Mouse (Mus musculus) kidney, embryonic 15.5 days (tissue): ENCODE measurements around the gene Gins2. TPM values are rescaled to one million over a fixed set of nuclear protein-coding genes. Genes with fewer than 3 reads are reported as not detected.

ENCODE experiments used
- ATAC-seq: fragments of 200-750 bp; cut with Nextera tagmentation; replicated peaks from 2 replicates; pipeline ENCODE4 v1.8.0; 2017; ENCODE audit warnings: moderate TSS enrichment; ENCODE audit not compliant: low FRiP score
- H3K27ac ChIP-seq: fragments of 300-500 bp; sonication (generic); 2 replicates; pipeline ENCODE4 v1.5.1; 2015; ENCODE audit warnings: mild to moderate bottlenecking, inconsistent platforms
- H3K27me3 ChIP-seq: fragments of 300-500 bp; sonication (generic); 2 replicates; pipeline ENCODE4 v1.6.1; 2015; ENCODE audit warnings: inconsistent platforms
- H3K36me3 ChIP-seq: fragments of 300-500 bp; sonication (generic); 2 replicates; pipeline ENCODE4 v1.6.1; 2015; ENCODE audit warnings: inconsistent platforms
- H3K4me1 ChIP-seq: fragments of 300-500 bp; sonication (generic); 2 replicates; pipeline ENCODE4 v1.6.1; 2015; ENCODE audit warnings: inconsistent platforms
- H3K4me2 ChIP-seq: fragments of 300-500 bp; sonication (generic); 2 replicates; pipeline ENCODE4 v1.6.1; 2015; ENCODE audit warnings: moderate library complexity, mild to moderate bottlenecking, inconsistent platforms
- H3K4me3 ChIP-seq: fragments of 300-500 bp; sonication (generic); replicated peaks from 2 replicates; pipeline ENCODE4 v1.5.1; 2015; ENCODE audit warnings: mild to moderate bottlenecking, inconsistent platforms
- H3K9ac ChIP-seq: fragments of 300-500 bp; sonication (generic); 2 replicates; pipeline ENCODE4 v1.6.1; 2015; ENCODE audit warnings: mild to moderate bottlenecking, inconsistent platforms
- H3K9me3 ChIP-seq: fragments of 300-500 bp; sonication (generic); replicated peaks from 2 replicates; pipeline ENCODE4 v1.6.1; 2016; ENCODE audit warnings: inconsistent platforms
- WGBS: fragments of 180-500 bp; shearing (Covaris S2); methylation state at CpG from one replicate; pipeline ENCODE4 v1.1.7; 2015; ENCODE audit warnings: mixed read lengths; 5-methylcytosine and 5-hydroxymethylcytosine counted together
- polyA plus RNA-seq: library from polyadenylated mRNA; unstranded; fragments of >200 nt; fragmentation: Nextera tagmentation; extraction: Ambion mirVana; gene quantifications from 2 replicates; pipeline ENCODE4 v1.2.1, GENCODE M21; 2015

The Gins2 gene
- polyA plus RNA-seq, 1 experiment from 2014 or later = 107 TPM

GRCm38 (mm10) chr8:120550430-120550829 is 38.7 kb downstream of the Gins2 start:
- peaks cover 94% of the 10 kb centered on the region for H3K4me1 ChIP-seq
- no peak overlapping the region for H3K9ac ChIP-seq
- H3K27ac ChIP-seq = peak overlapping the region; percentile 74
- H3K9me3 ChIP-seq = no peaks in the 10 kb centered on the region
- peak overlapping the region; percentile 54; the same call in 1 of the 2 replicates for H3K4me2 ChIP-seq
- no peak overlapping the region for H3K4me3 ChIP-seq
- 18% methylated on average over 12 of the region's 12 CpGs for WGBS
- H3K27me3 ChIP-seq = no peaks in the 10 kb centered on the region
- ATAC-seq = no peak
- peaks cover 16% of the 10 kb centered on the region for H3K36me3 ChIP-seq

GRCm38 (mm10) chr8:120549922-120550321 is 39.2 kb downstream of the Gins2 start:
- 13% methylated on average over 11 of the region's 11 CpGs for WGBS
- peak; percentile 26 for ATAC-seq
- Histone ChIP-seq H3K27me3 (no peaks in the 10 kb centered on the region), H3K4me1 (peaks cover 94% of the 10 kb centered on the region), H3K4me2 (peak overlapping the region; percentile 54), H3K4me3 (peak overlapping the region; percentile 20), H3K9ac (no peak overlapping the region; the same call in 1 of the 2 replicates), H3K9me3 (no peaks in the 10 kb centered on the region), H3K27ac (peak overlapping the region; percentile 74), H3K36me3 (peaks cover 13% of the 10 kb centered on the region)

GRCm38 (mm10) chr8:120549321-120549921 is 39.7 kb downstream of the Gins2 start:
- Histone ChIP-seq H3K9ac (peak overlapping the region; percentile 26; the same call in 1 of the 2 replicates), H3K4me3 (peak overlapping the region; percentile 20), H3K9me3 (no peaks in the 10 kb centered on the region), H3K4me1 (peaks cover 94% of the 10 kb centered on the region), H3K27me3 (no peaks in the 10 kb centered on the region), H3K4me2 (peak overlapping the region; percentile 54), H3K36me3 (peaks cover 8% of the 10 kb centered on the region; the same call in 1 of the 2 replicates), H3K27ac (peak overlapping the region; percentile 74)
- ATAC-seq = peak; percentile 57
- WGBS = 6% methylated on average over 25 of the region's 25 CpGs

GRCm38 (mm10) chr8:120548313-120548761 is 40.8 kb downstream of the Gins2 start:
- no peak overlapping the region for H3K27ac ChIP-seq
- H3K36me3 ChIP-seq = no peaks in the 10 kb centered on the region
- 51% methylated on average over 16 of the region's 16 CpGs for WGBS
- H3K9me3 ChIP-seq = no peaks in the 10 kb centered on the region
- H3K9ac ChIP-seq = no peak overlapping the region
- no peak overlapping the region for H3K4me2 ChIP-seq
- H3K4me3 ChIP-seq = no peak overlapping the region
- ATAC-seq = no peak
- H3K27me3 ChIP-seq = no peaks in the 10 kb centered on the region
- H3K4me1 ChIP-seq = peaks cover 97% of the 10 kb centered on the region

GRCm38 (mm10) chr8:120547562-120547961 is 41.5 kb downstream of the Gins2 start:
- no peak for ATAC-seq
- Histone ChIP-seq H3K9ac (0 out of 2 replicates have a peak overlapping the region, but pooled peaks have one; percentile 8), H3K27me3 (no peaks in the 10 kb centered on the region), H3K4me3 (no peak overlapping the region), H3K27ac (no peak overlapping the region), H3K36me3 (no peaks in the 10 kb centered on the region), H3K4me1 (peaks cover 100% of the 10 kb centered on the region), H3K9me3 (no peaks in the 10 kb centered on the region), H3K4me2 (no peak overlapping the region)
- 50% methylated on average over 9 of the region's 9 CpGs for WGBS

- Histone ChIP-seq H3K4me3 (no peak overlapping the region), H3K4me1 (peaks cover 97% of the 10 kb centered on the region), H3K9ac (no peak overlapping the region), H3K27me3 (no peaks in the 10 kb centered on the region), H3K36me3 (no peaks in the 10 kb centered on the region), H3K27ac (no peak overlapping the region), H3K4me2 (no peak overlapping the region), H3K9me3 (no peaks in the 10 kb centered on the region)
- 59% methylated on average over 5 of the region's 5 CpGs for WGBS
- no peak for ATAC-seq
Observed at GRCm38 (mm10) chr8:120544155-120544554, 44.9 kb downstream of the Gins2 start.

- Histone ChIP-seq H3K9me3 (no peaks in the 10 kb centered on the region), H3K4me1 (peaks cover 97% of the 10 kb centered on the region), H3K4me2 (no peak overlapping the region), H3K4me3 (no peak overlapping the region), H3K9ac (no peak overlapping the region), H3K27ac (no peak overlapping the region), H3K27me3 (no peaks in the 10 kb centered on the region), H3K36me3 (no peaks in the 10 kb centered on the region)
- WGBS = 72% methylated on average over 8 of the region's 8 CpGs
- ATAC-seq = no peak
Observed at GRCm38 (mm10) chr8:120543416-120544055, 45.6 kb downstream of the Gins2 start.

GRCm38 (mm10) chr8:120542995-120543394 is 46.1 kb downstream of the Gins2 start:
- no peaks in the 10 kb centered on the region for H3K36me3 ChIP-seq
- peaks cover 97% of the 10 kb centered on the region for H3K4me1 ChIP-seq
- no peak overlapping the region for H3K27ac ChIP-seq
- WGBS = 25% methylated on average over 13 of the region's 13 CpGs
- H3K4me3 ChIP-seq = no peak overlapping the region
- H3K27me3 ChIP-seq = no peaks in the 10 kb centered on the region
- no peak overlapping the region for H3K4me2 ChIP-seq
- ATAC-seq = no peak
- no peak overlapping the region for H3K9ac ChIP-seq
- H3K9me3 ChIP-seq = no peaks in the 10 kb centered on the region

- no peaks in the 10 kb centered on the region for H3K36me3 ChIP-seq
- H3K27me3 ChIP-seq = no peaks in the 10 kb centered on the region
- H3K4me3 ChIP-seq = peak overlapping the region; percentile 66
- 23% methylated on average over 23 of the region's 23 CpGs for WGBS
- 0 out of 2 replicates have a peak overlapping the region, but pooled peaks have one; percentile 23 for H3K9ac ChIP-seq
- H3K27ac ChIP-seq = peak overlapping the region; percentile 95
- peaks cover 97% of the 10 kb centered on the region for H3K4me1 ChIP-seq
- no peak for ATAC-seq
- H3K9me3 ChIP-seq = no peaks in the 10 kb centered on the region
- H3K4me2 ChIP-seq = peak overlapping the region; percentile 99
Observed at GRCm38 (mm10) chr8:120539775-120540625, 49.1 kb downstream of the Gins2 start.

GRCm38 (mm10) chr8:120539381-120539774 is 49.7 kb downstream of the Gins2 start:
- H3K27me3 ChIP-seq = peaks cover under 1% of the 10 kb centered on the region; the same call in 1 of the 2 replicates
- H3K36me3 ChIP-seq = no peaks in the 10 kb centered on the region
- H3K27ac ChIP-seq = peak overlapping the region; percentile 95
- peaks cover 97% of the 10 kb centered on the region for H3K4me1 ChIP-seq
- H3K9ac ChIP-seq = peak overlapping the region; percentile 23; the same call in 1 of the 2 replicates
- ATAC-seq = no peak
- WGBS = 34% methylated on average over 6 of the region's 6 CpGs
- H3K4me3 ChIP-seq = peak overlapping the region; percentile 66
- no peaks in the 10 kb centered on the region for H3K9me3 ChIP-seq
- H3K4me2 ChIP-seq = peak overlapping the region; percentile 99

- 5% methylated on average over 37 of the region's 37 CpGs for WGBS
- peak overlapping the region; percentile 99 for H3K4me2 ChIP-seq
- ATAC-seq = peak; percentile 57
Observed at GRCm38 (mm10) chr8:120538397-120539240, 50.5 kb downstream of the Gins2 start.

More at GRCm38 (mm10) chr8:120538397-120539240, 50.5 kb downstream of the Gins2 start:
- H3K4me3 ChIP-seq = peak overlapping the region; percentile 66
- peak overlapping the region; percentile 62 for H3K9ac ChIP-seq
- peaks cover 8% of the 10 kb centered on the region; the same call in 1 of the 2 replicates for H3K27me3 ChIP-seq
- H3K9me3 ChIP-seq = no peaks in the 10 kb centered on the region
- H3K36me3 ChIP-seq = no peaks in the 10 kb centered on the region
- H3K27ac ChIP-seq = peak overlapping the region; percentile 95
- peaks cover 97% of the 10 kb centered on the region for H3K4me1 ChIP-seq
